Mouse (Mus musculus): ENCODE results near the gene Cirbp. TPM values are rescaled to one million over a fixed set of nuclear protein-coding genes. Genes with fewer than 3 reads are reported as not detected.

Gene Cirbp
- polyA plus RNA-seq, 1 experiment from 2014 or later, result 222 TPM

DNA sequence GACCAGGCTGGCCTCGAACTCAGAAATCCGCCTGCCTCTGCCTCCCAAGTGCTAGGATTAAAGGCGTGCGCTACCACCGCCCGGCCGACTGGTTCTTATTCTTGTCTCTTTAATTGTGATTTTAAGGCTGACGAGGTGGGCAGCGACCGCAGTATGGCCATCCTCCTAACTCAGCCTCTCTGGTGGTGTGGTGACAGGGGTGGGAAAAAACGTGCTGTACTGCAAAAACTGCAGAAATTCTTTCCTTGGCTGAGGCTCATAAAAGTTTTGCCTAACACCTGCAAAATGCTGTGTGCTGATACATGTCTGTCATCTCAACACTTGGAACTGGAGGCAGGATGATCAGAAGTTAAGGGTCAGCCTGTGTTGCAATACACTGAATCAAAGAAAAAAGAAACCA, 7.6 kb downstream of the Cirbp start:
- Histone ChIP-seq H3K9me3 (ENCODE audit: control insufficient read depth) (no peaks in the 10 kb centered on the region), H3K4me2 (replicated peaks; ENCODE audit: low read depth) (peak overlapping the region; percentile 63), H3K9ac (ENCODE audit: low read depth, low read length) (no peak overlapping the region), H3K36me3 (ENCODE audit: control insufficient read depth, insufficient read depth) (peaks cover 34% of the 10 kb centered on the region), H3K27me3 (replicated peaks; ENCODE audit: control insufficient read depth, insufficient read depth, low read length) (no peaks in the 10 kb centered on the region), H3K4me1 (replicated peaks; ENCODE audit: control insufficient read depth, insufficient read depth, low read length) (no peaks in the 10 kb centered on the region), H3K27ac (ENCODE audit: low read depth, low read length) (peak overlapping the region; percentile 83; the same call in 1 of the 2 replicates), H3K4me3 (ENCODE audit: low read depth, low read length) (peak overlapping the region; percentile 45)
- no peak for TF ChIP-seq CTCF (IDR thresholded peaks at IDR 0.05; ENCODE audit: low read depth)
- no peak for ATAC-seq
- 9% methylated on average over 11 of the region's 11 CpGs for WGBS

- Histone ChIP-seq H3K27me3 (replicated peaks; ENCODE audit: control insufficient read depth, insufficient read depth, low read length) (no peaks in the 10 kb centered on the region), H3K9me3 (ENCODE audit: control insufficient read depth) (no peaks in the 10 kb centered on the region), H3K4me2 (replicated peaks; ENCODE audit: low read depth) (no peak overlapping the region), H3K36me3 (ENCODE audit: control insufficient read depth, insufficient read depth) (peaks cover 34% of the 10 kb centered on the region), H3K4me3 (ENCODE audit: low read depth, low read length) (no peak overlapping the region), H3K9ac (ENCODE audit: low read depth, low read length) (no peak overlapping the region), H3K4me1 (replicated peaks; ENCODE audit: control insufficient read depth, insufficient read depth, low read length) (no peaks in the 10 kb centered on the region), H3K27ac (ENCODE audit: low read depth, low read length) (no peak overlapping the region)
- TF ChIP-seq CTCF (IDR thresholded peaks at IDR 0.05; ENCODE audit: low read depth), result no peak
- ATAC-seq, result no peak
- WGBS, result 87% methylated on average over 10 of the region's 10 CpGs
These were observed 8.3 kb downstream of the Cirbp start for GRCm38 (mm10) chr10:80173955-80174640.

- H3K4me2 ChIP-seq (replicated peaks; ENCODE audit: low read depth), result no peak overlapping the region
- TF ChIP-seq CTCF (IDR thresholded peaks at IDR 0.05; ENCODE audit: low read depth), result peak; percentile 72
- H3K27ac ChIP-seq (ENCODE audit: low read depth, low read length), result no peak overlapping the region
- no peaks in the 10 kb centered on the region for H3K9me3 ChIP-seq (ENCODE audit: control insufficient read depth)
- H3K9ac ChIP-seq (ENCODE audit: low read depth, low read length), result no peak overlapping the region
- H3K27me3 ChIP-seq (replicated peaks; ENCODE audit: control insufficient read depth, insufficient read depth, low read length), result no peaks in the 10 kb centered on the region
- no peak overlapping the region for H3K4me3 ChIP-seq (ENCODE audit: low read depth, low read length)
- WGBS, result 42% methylated on average over 2 of the region's 2 CpGs
- H3K36me3 ChIP-seq (ENCODE audit: control insufficient read depth, insufficient read depth), result peaks cover 28% of the 10 kb centered on the region
- H3K4me1 ChIP-seq (replicated peaks; ENCODE audit: control insufficient read depth, insufficient read depth, low read length), result no peaks in the 10 kb centered on the region
- ATAC-seq, result no peak
These were observed 8.9 kb downstream of the Cirbp start for GRCm38 (mm10) chr10:80174705-80175104.

DNA sequence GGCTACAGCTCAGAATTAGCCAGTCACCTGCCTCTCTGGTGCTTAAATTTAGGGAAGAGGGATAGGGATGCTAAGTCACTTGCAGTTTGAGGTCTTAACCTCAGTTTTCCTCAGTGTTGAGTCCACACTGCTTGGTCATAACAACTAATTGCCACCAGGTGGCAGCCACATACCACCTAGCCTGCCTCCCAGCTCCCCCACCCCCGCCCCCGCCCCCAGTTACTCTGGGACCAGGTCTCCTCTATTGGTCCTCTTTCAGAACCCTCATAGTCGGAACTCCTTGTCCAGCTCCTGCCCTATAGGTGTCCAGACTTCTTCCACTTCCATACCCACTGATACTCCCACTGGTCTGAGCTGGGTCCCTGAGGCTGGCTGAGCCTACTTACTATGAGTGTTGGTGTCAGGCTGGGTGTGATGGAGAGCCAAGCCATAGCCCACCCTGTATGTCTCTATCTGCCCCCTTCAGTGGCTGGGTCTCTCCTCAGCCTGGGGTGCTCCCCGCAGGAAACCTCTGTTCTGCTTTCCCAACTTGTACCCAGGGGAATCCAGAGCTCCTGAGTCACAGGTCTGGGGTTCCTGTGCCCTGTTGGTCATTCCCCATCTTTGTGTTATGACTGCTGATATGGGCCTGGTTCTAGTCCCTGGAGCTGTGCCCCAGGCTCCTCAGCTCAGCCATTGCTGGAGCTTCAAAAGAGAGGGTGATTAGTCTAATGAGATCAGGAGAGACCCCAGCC, 9.9 kb downstream of the Cirbp start:
- 32% methylated on average over 4 of the region's 4 CpGs for WGBS
- Histone ChIP-seq H3K9ac (ENCODE audit: low read depth, low read length) (no peak overlapping the region), H3K27ac (ENCODE audit: low read depth, low read length) (no peak overlapping the region), H3K36me3 (ENCODE audit: control insufficient read depth, insufficient read depth) (peaks cover 18% of the 10 kb centered on the region), H3K4me1 (replicated peaks; ENCODE audit: control insufficient read depth, insufficient read depth, low read length) (no peaks in the 10 kb centered on the region), H3K4me2 (replicated peaks; ENCODE audit: low read depth) (no peak overlapping the region), H3K4me3 (ENCODE audit: low read depth, low read length) (no peak overlapping the region), H3K9me3 (ENCODE audit: control insufficient read depth) (no peaks in the 10 kb centered on the region), H3K27me3 (replicated peaks; ENCODE audit: control insufficient read depth, insufficient read depth, low read length) (no peaks in the 10 kb centered on the region)
- TF ChIP-seq CTCF (IDR thresholded peaks at IDR 0.05; ENCODE audit: low read depth), result peak; percentile 80
- no peak for ATAC-seq

- H3K4me3 ChIP-seq (ENCODE audit: low read depth, low read length), result no peak overlapping the region
- H3K9me3 ChIP-seq (ENCODE audit: control insufficient read depth), result no peaks in the 10 kb centered on the region
- no peak overlapping the region for H3K4me2 ChIP-seq (replicated peaks; ENCODE audit: low read depth)
- H3K36me3 ChIP-seq (ENCODE audit: control insufficient read depth, insufficient read depth), result peaks cover 12% of the 10 kb centered on the region
- no peak for TF ChIP-seq CTCF (IDR thresholded peaks at IDR 0.05; ENCODE audit: low read depth)
- ATAC-seq, result no peak
- no peak overlapping the region for H3K27ac ChIP-seq (ENCODE audit: low read depth, low read length)
- WGBS, result 78% methylated on average over 5 of the region's 5 CpGs
- H3K9ac ChIP-seq (ENCODE audit: low read depth, low read length), result no peak overlapping the region
- no peaks in the 10 kb centered on the region for H3K27me3 ChIP-seq (replicated peaks; ENCODE audit: control insufficient read depth, insufficient read depth, low read length)
- H3K4me1 ChIP-seq (replicated peaks; ENCODE audit: control insufficient read depth, insufficient read depth, low read length), result no peaks in the 10 kb centered on the region
These were observed 10.6 kb downstream of the Cirbp start for GRCm38 (mm10) chr10:80176270-80176834.
